Mouse (Mus musculus) lung, adult 2 months (tissue): ENCODE measurements around the gene Galc. TPM values are rescaled to one million over a fixed set of nuclear protein-coding genes. Genes with fewer than 3 reads are reported as not detected.
A peak's percentile ranks its signal among the peaks of the same experiment; 100 is the strongest.

Source experiments
- DNase-seq: peaks from one replicate; pipeline ENCODE4 v3.0.0; 2022
- H3K4me1 ChIP-seq: fragments of 200-500 bp; 2 replicates; pipeline ENCODE4 v1.6.1; 2011; ENCODE audit warnings: low read length; ENCODE audit not compliant: control insufficient read depth, insufficient read depth
- H3K4me3 ChIP-seq: fragments of 200-500 bp; replicated peaks from 2 replicates; pipeline ENCODE3; 2011; ENCODE audit warnings: low read depth, mild to moderate bottlenecking, control low read depth, low read length; ENCODE audit errors: extremely low read depth
- CTCF ChIP-seq: fragments of 200-500 bp; IDR thresholded peaks from 2 replicates; pipeline ENCODE4 v1.5.1; 2011; ENCODE audit warnings: mild to moderate bottlenecking, low read length, control low read depth; ENCODE audit not compliant: insufficient read depth
- POLR2A ChIP-seq: fragments of 200-500 bp; IDR thresholded peaks from 2 replicates; pipeline ENCODE4 v1.6.1; 2011; ENCODE audit warnings: low read depth, mild to moderate bottlenecking, control low read depth, low read length, borderline replicate concordance; ENCODE audit errors: extremely low read depth
- WGBS: fragments of 180-500 bp; shearing (Covaris S2); methylation state at CpG from one replicate; pipeline ENCODE4 v1.1.7; 2018; 5-methylcytosine and 5-hydroxymethylcytosine counted together
- polyA plus RNA-seq: library from polyadenylated mRNA; depleted of rRNA; stranded (reverse); fragments of >200 nt; gene quantifications from 2 replicates; pipeline ENCODE4 v1.2.3, GENCODE M21; 2012

Galc gene
- polyA plus RNA-seq, 1 experiment = 16.2 TPM

GRCm38 (mm10) chr12:98282776-98283486 lies 23.7 kb upstream of the Galc start:
- H3K4me1 ChIP-seq = no peaks in the 10 kb centered on the region
- TF ChIP-seq CTCF (no peak), POLR2A (no peak)
- WGBS = 60% methylated on average over 14 of the region's 14 CpGs
- DNase-seq = no peak
- no peak overlapping the region for H3K4me3 ChIP-seq

- 70% methylated on average over 8 of the region's 8 CpGs for WGBS
- no peak overlapping the region for H3K4me3 ChIP-seq
- H3K4me1 ChIP-seq = no peaks in the 10 kb centered on the region
- TF ChIP-seq CTCF (no peak), POLR2A (no peak)
- no peak for DNase-seq
Measured at GRCm38 (mm10) chr12:98280996-98281395, 21.7 kb upstream of the Galc start.

- 25% methylated on average over 5 of the region's 5 CpGs for WGBS
- peak; percentile 44 for DNase-seq
Measured at GRCm38 (mm10) chr12:98280530-98280929, 21.3 kb upstream of the Galc start.

GRCm38 (mm10) chr12:98272433-98272832 lies 13.2 kb upstream of the Galc start:
- TF ChIP-seq POLR2A (no peak), CTCF (no peak)
- no peak for DNase-seq
- no peak overlapping the region for H3K4me3 ChIP-seq
- no peaks in the 10 kb centered on the region for H3K4me1 ChIP-seq
- 49% methylated on average over 7 of the region's 7 CpGs for WGBS

More at GRCm38 (mm10) chr12:98280530-98280929, 21.3 kb upstream of the Galc start:
- Histone ChIP-seq H3K4me3 (no peak overlapping the region), H3K4me1 (no peaks in the 10 kb centered on the region)
- TF ChIP-seq CTCF = peak; percentile 60
- TF ChIP-seq POLR2A = no peak

GRCm38 (mm10) chr12:98270810-98271566 lies 11.7 kb upstream of the Galc start:
- TF ChIP-seq POLR2A (no peak), CTCF (no peak)
- 30% methylated on average over 12 of the region's 12 CpGs for WGBS
- DNase-seq = no peak
- Histone ChIP-seq H3K4me1 (no peaks in the 10 kb centered on the region), H3K4me3 (no peak overlapping the region)

GRCm38 (mm10) chr12:98269791-98270745 lies 10.8 kb upstream of the Galc start:
- 23% methylated on average over 17 of the region's 17 CpGs for WGBS
- no peak for DNase-seq
- no peak overlapping the region for H3K4me3 ChIP-seq

GRCm38 (mm10) chr12:98268441-98269369 lies 9.4 kb upstream of the Galc start, which contains the start of gene Gpr65:
Gene Gpr65, plus strand, starts transcription at chr12:98268635.
- H3K4me3 ChIP-seq = peak within 1 kb of the TSS; percentile 4
- no peak for DNase-seq
- TF ChIP-seq CTCF = no peak
- no peak for TF ChIP-seq POLR2A
- H3K4me1 ChIP-seq = no peaks in the 10 kb centered on the region
- WGBS = 80% methylated on average over 13 of the region's 13 CpGs

More at GRCm38 (mm10) chr12:98269791-98270745, 10.8 kb upstream of the Galc start:
- no peaks in the 10 kb centered on the region for H3K4me1 ChIP-seq
- TF ChIP-seq CTCF (no peak), POLR2A (no peak)

GRCm38 (mm10) chr12:98265697-98266096 lies 6.4 kb upstream of the Galc start:
- 76% methylated on average over 9 of the region's 9 CpGs for WGBS
- no peak for DNase-seq
- H3K4me1 ChIP-seq = no peaks in the 10 kb centered on the region
- no peak for TF ChIP-seq POLR2A
- no peak for TF ChIP-seq CTCF
- H3K4me3 ChIP-seq = no peak overlapping the region

GRCm38 (mm10) chr12:98259518-98259852 lies 226 bp upstream of the Galc start:
- TF ChIP-seq POLR2A (no peak), CTCF (no peak)

More at GRCm38 (mm10) chr12:98259518-98259852, 226 bp upstream of the Galc start:
- H3K4me3 ChIP-seq = peak overlapping the region; percentile 97
- peaks cover 5% of the 10 kb centered on the region; the same call in 1 of the 2 replicates for H3K4me1 ChIP-seq
- WGBS = 1% methylated on average over 12 of the region's 12 CpGs
- no peak for DNase-seq
